Mouse (Mus musculus) adrenal gland, adult 2 months (tissue): ENCODE data around the gene Bpifc. TPM values are rescaled to one million over a fixed set of nuclear protein-coding genes. Genes with fewer than 3 reads are reported as not detected.

Experiments used
- DNase-seq: peaks from one replicate; pipeline ENCODE4 v3.0.0; 2021
- polyA plus RNA-seq: library from polyadenylated mRNA; depleted of rRNA; stranded (reverse); fragments of >200 nt; gene quantifications from 2 replicates; pipeline ENCODE4 v1.2.3, GENCODE M21; 2012; rRNA removed
- total RNA-seq, 2 experiments: library from RNA; stranded (reverse); gene quantifications; 2 replicates each; pipeline ENCODE4 v1.2.3; 2021

Gene Bpifc
- total and polyA plus RNA-seq, 3 experiments: 0.31 to 1.4 TPM; not detected in 1

DNA sequence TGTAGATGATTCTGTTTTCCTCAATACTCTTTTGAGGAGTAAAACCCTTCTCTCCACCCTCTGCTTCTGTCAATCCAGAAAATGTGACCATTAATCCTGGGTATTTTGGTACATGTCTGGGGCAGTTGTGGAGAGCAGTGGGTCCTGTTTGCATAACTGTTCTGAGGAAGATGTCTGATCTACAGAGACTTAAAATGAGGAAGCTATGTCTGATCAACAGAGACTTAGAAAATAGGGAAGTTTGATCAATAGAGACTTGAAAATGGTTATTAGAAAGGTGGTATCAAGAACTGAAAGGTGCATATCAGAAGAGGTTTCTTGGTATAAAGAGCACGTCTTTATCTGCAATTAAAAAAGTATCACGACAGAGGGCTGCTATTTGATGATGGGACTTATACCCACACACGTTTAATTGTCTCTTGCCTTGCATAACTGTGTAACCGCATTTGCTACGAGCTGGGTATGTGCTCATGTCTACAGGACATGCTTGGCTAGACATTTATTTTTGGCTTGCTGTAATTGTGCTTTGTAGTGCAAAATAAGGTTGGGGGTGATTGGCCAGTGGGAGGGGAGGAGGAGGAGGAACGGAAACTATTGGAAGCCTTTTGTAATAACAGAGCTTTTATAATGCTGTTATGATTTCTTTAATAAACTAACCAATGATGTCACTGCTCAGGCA, 59.8 kb downstream of the Bpifc start:
- DNase-seq: no peak

DNA sequence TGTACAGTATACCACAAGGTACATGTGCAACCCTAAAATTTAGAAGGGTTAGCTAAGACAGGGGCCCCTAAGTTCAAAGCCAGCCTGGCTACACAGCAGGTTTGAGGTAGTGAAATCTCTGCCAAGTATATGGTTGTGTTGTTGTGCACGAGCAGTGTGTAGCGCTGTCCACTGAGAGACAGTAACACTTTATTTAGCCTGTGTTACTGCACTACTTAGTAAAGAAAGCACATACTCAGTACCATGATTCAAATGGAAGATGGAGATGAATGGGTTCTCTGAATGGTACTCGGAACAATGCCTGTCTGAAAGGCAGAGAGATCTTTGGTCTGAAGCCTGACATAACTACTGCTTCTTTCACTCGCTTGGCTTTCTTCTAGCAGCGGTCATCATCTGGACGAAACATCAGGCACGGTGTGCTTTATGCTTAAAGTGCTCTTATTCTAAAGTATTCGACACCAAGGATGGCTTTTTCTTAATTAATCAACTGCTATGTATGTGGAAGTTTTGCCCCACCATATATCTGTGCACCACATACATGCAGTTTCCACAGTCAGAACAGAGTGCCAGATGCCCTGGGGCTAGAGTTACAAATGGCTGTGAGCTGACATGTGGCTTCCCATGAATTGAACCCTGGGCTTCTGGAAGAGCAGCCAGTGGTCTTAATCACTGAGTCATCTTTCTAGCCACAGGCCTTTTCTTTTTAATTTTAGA, 63.1 kb downstream of the Bpifc start:
- DNase-seq: no peak

DNA sequence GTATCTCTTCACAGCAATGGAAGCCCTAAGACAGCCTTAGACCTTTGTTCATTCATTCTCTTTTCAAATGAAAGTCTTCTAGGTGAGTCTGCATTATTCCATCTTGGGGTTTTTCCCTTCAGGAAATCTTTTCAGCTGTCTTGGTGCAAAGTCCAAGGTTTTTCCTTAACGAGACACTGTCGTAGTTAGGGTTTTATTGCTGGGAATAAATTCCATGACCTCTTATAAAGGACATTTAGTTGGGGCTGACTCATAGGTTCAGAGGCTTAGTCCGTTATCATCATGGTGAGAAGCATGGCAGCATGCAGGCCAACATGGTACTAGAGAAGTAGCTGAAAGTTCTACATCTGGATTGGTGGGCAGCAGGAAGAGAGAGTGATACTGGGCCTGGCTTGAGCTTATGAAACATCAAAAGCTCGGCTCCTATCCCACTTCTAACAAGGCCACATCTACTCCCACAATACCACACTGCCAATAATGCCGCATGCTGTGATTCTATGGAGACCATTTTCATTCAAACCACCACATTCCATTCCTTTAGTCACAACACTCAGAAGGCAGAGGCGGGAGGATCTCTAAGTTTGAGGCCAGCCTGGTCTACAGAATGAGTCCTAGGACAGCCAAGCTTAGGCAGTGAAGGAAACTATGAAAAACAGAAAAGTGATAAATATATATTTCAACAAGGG, 75.3 kb downstream of the Bpifc start:
- DNase-seq: no peak

DNA sequence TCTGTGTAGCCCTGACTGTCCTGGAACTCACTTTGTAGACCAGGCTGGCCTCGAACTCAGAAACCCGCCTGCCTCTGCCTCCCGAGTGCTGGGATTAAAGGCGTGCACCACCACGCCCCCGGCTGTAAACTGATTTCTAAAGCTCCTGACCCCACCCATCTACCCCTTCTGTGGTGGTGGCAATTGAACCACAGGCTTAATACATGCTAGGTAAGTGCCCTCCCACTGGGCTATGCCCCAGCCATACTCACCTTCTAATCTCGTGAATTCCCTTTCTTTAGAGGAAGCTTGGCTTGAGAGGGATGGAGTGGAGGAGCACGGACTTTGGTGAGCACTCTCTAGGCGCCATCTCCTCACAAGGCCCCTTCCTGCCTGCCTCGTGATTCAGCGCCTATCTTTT, 81.7 kb downstream of the Bpifc start:
- no peak for DNase-seq

DNA sequence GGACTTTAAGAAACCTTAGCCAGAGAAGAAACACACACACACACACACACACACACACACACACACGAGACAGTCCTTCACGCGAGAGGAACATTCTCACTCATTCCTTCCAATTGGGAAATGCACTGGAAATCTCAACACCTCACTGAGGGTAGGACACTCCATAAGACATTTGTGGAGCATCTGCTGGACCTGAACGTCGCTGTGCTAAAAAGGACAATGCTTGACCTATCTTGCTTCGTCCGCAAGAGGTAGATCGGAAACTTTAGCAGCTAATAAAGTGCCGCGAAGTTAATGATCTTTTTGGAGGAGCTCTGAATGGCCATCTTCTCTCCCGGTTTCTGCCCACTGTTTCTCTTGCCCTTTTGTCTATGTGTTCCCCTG, 82.5 kb downstream of the Bpifc start:
- no peak for DNase-seq

DNA sequence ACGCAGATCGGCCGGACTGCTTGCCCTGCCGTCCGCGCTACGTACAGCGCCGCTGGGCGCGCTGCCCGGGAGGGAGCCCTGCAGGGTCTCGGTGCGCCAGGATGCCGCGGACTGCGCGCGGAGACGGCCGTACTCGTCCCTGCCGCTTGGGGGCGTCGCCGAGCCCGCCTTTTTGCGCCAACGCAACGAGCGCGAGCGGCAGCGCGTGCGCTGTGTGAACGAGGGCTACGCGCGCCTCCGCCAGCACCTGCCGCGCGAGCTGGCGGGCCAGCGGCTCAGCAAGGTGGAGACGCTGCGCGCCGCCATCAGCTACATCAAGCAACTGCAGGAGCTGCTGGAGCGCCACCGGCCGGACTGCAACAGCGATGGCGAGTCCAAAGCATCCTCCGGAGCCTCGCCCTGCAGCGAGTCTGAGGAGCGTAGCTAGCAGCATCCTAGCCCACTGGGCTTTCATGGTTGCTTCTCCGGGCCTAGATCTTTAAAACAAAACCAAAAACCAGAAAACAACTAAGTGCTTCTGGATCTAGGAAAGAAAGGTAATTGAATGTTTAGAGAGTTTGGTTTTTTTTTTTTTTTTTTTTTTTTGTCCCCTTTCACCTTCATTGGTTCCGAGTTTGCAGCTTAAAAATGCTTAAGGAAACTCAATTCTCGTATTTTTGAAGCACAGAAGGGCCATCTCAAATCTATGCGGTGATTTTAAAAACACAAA, 83.0 kb downstream of the Bpifc start:
- peak; percentile 77 for DNase-seq

DNA sequence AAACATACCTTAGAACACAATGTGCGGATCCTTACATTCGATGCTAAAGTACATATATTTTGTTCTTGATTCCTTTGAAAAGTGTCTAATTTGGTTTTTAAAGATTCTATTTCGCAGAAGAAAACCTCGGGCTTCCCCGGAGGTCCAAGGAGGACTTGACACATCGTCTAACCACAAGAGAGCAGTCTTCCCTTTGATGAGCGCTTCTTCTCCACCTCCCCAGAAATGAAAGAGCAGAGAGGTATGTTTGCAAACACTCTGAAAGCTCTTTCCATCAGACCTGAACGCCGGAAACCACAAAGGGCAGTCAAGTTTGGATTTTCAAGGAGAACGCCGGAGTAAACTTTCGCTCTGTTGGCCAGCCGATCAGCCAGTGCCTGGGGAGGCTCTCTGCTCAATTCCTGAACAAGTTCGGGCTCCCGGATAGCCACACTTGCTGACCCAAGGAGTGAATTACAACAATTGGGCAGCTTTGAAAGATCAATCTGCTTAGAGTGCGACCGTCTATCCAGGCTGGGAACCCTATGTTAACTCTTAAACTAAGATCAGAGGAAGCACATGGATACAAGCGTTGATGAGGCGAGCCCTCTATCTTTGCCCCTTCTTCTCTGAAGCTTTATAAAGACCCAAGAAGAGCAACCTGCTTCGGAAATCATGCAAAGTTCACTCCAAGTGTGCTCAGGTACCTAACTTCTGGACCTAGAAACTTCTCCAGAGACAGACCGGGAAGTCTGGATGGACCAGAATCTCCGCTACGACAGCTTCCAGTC, 83.8 kb downstream of the Bpifc start, which contains the start of gene Ascl4:
Gene Ascl4 (plus strand): TSS at position 6 of the 770 bp plus-strand sequence.
- peak; percentile 34 for DNase-seq

DNA sequence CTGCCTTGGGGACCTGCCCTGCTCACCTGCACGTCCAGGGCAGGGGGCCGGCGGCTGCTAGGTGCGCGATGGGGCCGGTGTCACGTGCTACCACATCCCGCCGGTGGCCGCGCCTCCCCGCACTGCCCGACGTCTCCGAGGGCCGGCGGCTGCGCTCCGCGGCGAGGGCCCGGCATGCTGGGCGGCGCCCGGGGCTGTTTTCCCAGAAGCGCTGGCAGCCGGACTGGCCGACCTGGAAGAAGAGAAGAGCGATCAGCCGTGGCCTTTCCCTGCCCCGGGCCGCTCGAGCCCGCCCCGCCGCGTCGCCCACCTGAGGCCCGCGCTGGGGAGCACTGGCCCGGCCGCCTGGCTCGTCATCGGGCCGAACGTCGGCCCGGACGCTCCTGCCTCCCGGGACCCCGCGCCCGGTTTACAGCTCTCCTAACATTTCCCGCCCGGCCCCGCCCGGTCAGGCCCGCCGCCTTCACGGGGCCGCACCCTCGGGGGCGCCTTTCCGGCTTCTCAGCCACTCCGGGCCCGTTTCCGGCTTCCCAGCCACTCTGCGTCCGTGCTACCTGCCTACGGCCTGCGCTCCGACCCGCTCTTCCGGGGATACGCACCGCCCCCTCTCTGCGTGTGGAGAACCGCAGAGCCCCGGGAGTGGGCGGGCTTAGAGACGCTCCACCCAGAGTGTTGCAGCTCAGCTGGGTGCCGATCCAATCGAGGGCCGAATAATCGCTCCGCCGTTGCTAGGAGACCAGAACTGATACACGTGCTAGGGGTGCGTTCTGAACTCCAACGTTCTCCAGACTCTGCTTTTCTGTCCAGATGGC, 95.0 kb downstream of the Bpifc start, which contains the start of gene Prdm4:
Gene Prdm4 (minus strand): TSS at position 645 of the 812 bp plus-strand sequence.
- DNase-seq: peak; percentile 98

Other genes starting within 250 kb of the Bpifc start
- gene Pwp1, start 182.4 kb downstream of the Bpifc start, total RNA-seq: 10 to 100 TPM; 18.0 to 19.9 TPM
- 3.8 and 4.6 TPM in 2 replicates for gene Pwp1, start 182.4 kb downstream of the Bpifc start, polyA plus RNA-seq
- gene Prdm4, start 94.8 kb downstream of the Bpifc start, total RNA-seq: 10 to 100 TPM; 13.2 to 17.0 TPM
- 10.5 and 15.3 TPM in 2 replicates for gene Prdm4, start 94.8 kb downstream of the Bpifc start, polyA plus RNA-seq
- gene Ascl4, start 84.2 kb downstream of the Bpifc start, total RNA-seq: not detected
- gene Ascl4, start 84.2 kb downstream of the Bpifc start, polyA plus RNA-seq: 0.07 TPM in 1 of 2 replicates, not detected in the other
- gene Rtcb, start 54.1 kb downstream of the Bpifc start, total RNA-seq: 100 to 1,000 TPM in 1 of 2 experiments, 10 to 100 TPM in 1; 90.9 to 134 TPM
- gene Rtcb, start 54.1 kb downstream of the Bpifc start, polyA plus RNA-seq: 16.2 and 19.8 TPM in 2 replicates
- gene Fbxo7, start 10.1 kb upstream of the Bpifc start, total RNA-seq: 10 to 100 TPM; 21.4 to 24.7 TPM
- gene Fbxo7, start 10.1 kb upstream of the Bpifc start, polyA plus RNA-seq: 13.5 and 16.6 TPM in 2 replicates